Mouse (Mus musculus) cerebellum, adult 2 months (tissue): ENCODE results near the gene 2610028H24Rik. TPM values are rescaled to one million over a fixed set of nuclear protein-coding genes. Genes with fewer than 3 reads are reported as not detected.
A peak's percentile ranks its signal among the peaks of the same experiment; 100 is the strongest.

Experiments
- DNase-seq, 2 experiments: peaks; one replicate each; pipeline ENCODE4 v3.0.0; 2021
- H3K27ac ChIP-seq: fragments of 200-500 bp; 2 replicates; pipeline ENCODE4 v1.5.1; 2012; ENCODE audit warnings: low read length, control low read depth, inconsistent platforms; ENCODE audit not compliant: insufficient read depth
- H3K27me3 ChIP-seq: fragments of 200-500 bp; 2 replicates; pipeline ENCODE4 v1.6.1; 2012; ENCODE audit warnings: inconsistent platforms, mild to moderate bottlenecking, low read length, moderate library complexity; ENCODE audit not compliant: control insufficient read depth, insufficient read depth
- H3K4me1 ChIP-seq: fragments of 200-500 bp; 2 replicates; pipeline ENCODE4 v1.6.1; 2011; ENCODE audit warnings: low read length; ENCODE audit not compliant: control insufficient read depth, insufficient read depth
- H3K4me3 ChIP-seq: fragments of 200-500 bp; replicated peaks from 2 replicates; pipeline ENCODE3; 2011; ENCODE audit warnings: mild to moderate bottlenecking, low read depth, low read length, control low read depth; ENCODE audit not compliant: insufficient read depth
- CTCF ChIP-seq: fragments of 200-500 bp; IDR thresholded peaks from 2 replicates; pipeline ENCODE4 v1.5.1; 2011; ENCODE audit warnings: low read depth, mild to moderate bottlenecking, control low read depth, low read length, moderate library complexity, borderline replicate concordance; ENCODE audit not compliant: insufficient read depth
- POLR2A ChIP-seq: fragments of 200-500 bp; IDR thresholded peaks from 2 replicates; pipeline ENCODE4 v1.6.1; 2011; ENCODE audit warnings: low read length, control low read depth, borderline replicate concordance; ENCODE audit not compliant: insufficient read depth
- WGBS: fragments of 180-500 bp; shearing (Covaris S2); methylation state at CpG from one replicate; pipeline ENCODE4 v1.1.7; 2018; 5-methylcytosine and 5-hydroxymethylcytosine counted together
- polyA plus RNA-seq: library from polyadenylated mRNA; depleted of rRNA; stranded (reverse); fragments of >200 nt; gene quantifications from 2 replicates; pipeline ENCODE4 v1.2.3, GENCODE M21; 2012

Gene 2610028H24Rik
- polyA plus RNA-seq, 1 experiment = not detected

DNA sequence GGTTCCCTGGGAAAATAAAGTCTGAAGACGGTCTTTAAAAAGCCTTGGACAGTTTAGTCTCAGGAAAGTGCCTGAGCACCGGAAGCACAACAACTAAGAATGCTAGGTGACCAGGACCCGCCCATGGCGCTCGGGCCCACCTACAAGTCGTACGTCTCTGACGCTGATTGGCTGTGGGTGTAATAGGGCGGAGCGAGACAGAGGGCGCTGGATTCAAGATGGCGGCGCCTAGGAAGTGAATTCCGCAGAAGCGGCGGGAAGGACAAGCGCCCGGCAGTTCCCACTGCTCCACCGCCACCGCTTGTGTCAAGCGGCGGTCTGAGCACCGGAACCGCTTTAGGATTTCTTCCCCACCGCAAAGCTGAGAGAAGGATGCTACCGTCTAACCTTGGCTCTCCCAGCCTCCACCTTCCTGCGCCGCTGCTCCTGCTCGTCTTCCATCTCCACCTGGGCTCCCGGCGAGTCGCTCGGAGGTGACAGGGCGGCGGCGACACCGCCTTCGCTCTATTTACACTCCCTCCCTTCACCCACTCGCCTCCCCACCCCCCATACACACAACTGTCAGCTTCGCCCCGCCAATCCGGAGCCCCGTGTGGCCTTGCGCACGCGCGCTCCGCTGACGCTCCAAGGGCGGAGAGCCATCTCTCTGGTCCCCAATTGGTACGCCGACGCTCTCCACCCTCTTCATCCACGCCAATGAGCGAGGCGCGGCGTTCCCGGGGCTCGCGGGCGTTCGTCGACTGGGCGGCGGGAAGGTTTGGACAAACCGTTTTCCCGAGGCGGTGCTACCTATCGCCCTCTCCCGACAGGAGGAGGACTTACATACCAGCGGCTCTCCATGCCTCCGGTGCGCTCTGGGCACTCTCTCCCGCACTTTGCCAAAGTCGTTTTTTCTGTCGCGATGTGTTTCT is 6.4 kb upstream of the 2610028H24Rik start, which contains the start of gene Pcnt:
Gene Pcnt (minus strand): TSS at position 609 of the 911 bp plus-strand sequence.
- DNase-seq = peak; percentile 97 to 98
- H3K27ac ChIP-seq = peak within 1 kb of the TSS; percentile 78
- WGBS = under 1% methylated on average over 78 of the region's 78 CpGs
- H3K27me3 ChIP-seq = no peaks in the 10 kb centered on the region
- H3K4me1 ChIP-seq = no peaks in the 10 kb centered on the region
- H3K4me3 ChIP-seq = peak within 1 kb of the TSS; percentile 81
- TF ChIP-seq POLR2A (peak; percentile 13; the same call in 1 of the 2 replicates), CTCF (peak; percentile 62; the same call in 1 of the 2 replicates)

DNA sequence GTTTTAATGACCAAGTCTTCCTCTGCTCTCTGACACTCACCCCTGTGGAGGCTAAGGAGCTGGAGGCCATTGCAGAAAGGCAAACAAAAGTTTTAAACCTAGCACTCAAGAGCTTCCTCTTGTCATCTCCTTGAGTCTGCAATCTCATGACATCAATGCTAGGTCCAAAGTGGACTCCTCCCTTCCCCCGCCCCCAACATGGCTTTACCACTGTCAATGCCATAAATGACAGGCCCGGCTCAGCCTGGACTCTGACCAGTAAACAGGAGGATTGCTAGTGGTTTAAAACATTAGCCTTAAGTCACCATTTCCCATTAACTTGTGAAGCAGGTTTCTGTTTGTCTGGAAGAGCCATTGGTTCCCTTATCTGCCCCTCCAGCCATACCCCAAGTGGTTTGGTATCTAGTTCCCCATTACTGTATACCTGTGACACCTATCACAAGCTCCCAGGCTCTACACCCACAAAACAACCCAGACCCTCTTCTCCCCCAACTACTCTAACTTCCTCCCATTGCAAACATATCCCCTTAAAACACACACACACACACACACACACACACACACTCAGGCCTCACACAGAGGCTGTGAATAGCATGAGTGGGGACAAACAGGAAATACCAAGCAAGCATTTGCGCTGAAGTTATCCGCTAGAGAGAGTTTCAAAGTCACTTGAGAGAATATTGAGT is 2.7 kb upstream of the 2610028H24Rik start:
- no peak overlapping the region for H3K27ac ChIP-seq
- no peak for TF ChIP-seq CTCF
- TF ChIP-seq POLR2A = no peak
- no peaks in the 10 kb centered on the region for H3K27me3 ChIP-seq
- no peak for DNase-seq
- WGBS = 82% methylated on average over 4 of the region's 4 CpGs
- no peak overlapping the region for H3K4me3 ChIP-seq
- H3K4me1 ChIP-seq = no peaks in the 10 kb centered on the region

DNA sequence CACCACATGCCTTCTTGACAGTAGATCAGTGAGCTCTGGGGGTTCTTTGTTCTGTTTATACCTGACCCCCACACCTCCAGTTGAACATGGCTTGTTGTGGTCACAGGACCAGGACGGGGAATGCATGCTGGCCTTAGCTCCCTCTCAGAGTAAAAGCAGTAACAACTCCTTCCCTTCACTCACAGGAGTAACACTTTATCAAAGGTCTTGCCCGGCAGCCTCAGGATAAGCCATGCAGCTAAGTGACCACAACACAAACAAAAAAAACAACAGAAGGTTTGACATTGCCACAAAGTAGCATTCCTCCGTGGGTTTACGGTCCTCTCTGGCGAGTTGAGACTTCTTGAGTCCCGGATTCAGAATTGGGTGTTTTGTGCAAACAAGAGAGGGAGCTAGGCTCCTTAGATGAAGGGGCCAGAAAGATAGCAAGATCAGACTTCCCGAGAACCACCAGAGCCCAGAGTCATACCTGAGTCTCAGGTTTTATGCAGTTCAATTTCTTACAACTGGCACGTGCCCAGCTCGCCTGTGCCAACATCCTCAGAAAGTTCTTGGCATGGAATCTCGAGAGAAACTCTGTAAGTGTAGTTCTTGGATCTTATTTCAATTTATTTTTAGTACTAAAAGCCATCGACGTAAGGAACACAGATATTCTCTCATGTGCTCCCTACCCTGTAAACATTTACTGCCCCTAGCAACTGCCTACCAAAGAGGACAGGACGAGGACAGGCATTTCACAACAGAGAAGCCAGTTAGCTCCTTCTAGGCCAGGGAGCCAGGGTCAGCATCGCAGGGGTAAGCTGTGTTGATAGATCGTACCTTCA is 1.3 kb upstream of the 2610028H24Rik start:
- 74% methylated on average over 15 of the region's 15 CpGs for WGBS
- no peak for DNase-seq
- no peaks in the 10 kb centered on the region for H3K27me3 ChIP-seq
- no peak overlapping the region for H3K27ac ChIP-seq
- H3K4me1 ChIP-seq = no peaks in the 10 kb centered on the region
- TF ChIP-seq CTCF (no peak), POLR2A (no peak)
- no peak overlapping the region for H3K4me3 ChIP-seq

DNA sequence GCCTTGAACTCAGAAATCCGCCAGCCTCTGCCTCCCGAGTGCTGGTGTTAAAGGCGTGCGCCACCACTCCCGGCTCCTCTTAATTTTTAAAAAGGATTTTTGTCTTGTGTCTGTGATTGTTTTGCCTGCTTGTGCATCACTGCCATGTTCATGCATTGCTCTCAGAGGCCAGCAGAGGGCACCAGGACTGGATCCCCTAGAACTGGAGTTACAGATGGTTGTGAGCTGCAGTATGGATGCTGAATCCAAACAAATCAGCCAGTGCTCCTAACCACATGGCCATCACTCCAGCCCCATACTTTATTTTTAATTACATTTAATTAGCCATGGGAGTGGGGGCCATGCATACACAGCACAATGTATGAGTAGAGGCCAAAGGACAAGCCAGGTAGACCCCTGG is 6.4 kb downstream of the 2610028H24Rik start:
- peak; percentile 29 to 41 for DNase-seq
- Histone ChIP-seq H3K27ac (no peak overlapping the region), H3K4me1 (no peaks in the 10 kb centered on the region), H3K4me3 (no peak overlapping the region), H3K27me3 (no peaks in the 10 kb centered on the region)
- whole genome bisulfite sequencing = 53% methylated on average over 5 of the region's 5 CpGs
- TF ChIP-seq POLR2A (no peak), CTCF (peak; percentile 71)

DNA sequence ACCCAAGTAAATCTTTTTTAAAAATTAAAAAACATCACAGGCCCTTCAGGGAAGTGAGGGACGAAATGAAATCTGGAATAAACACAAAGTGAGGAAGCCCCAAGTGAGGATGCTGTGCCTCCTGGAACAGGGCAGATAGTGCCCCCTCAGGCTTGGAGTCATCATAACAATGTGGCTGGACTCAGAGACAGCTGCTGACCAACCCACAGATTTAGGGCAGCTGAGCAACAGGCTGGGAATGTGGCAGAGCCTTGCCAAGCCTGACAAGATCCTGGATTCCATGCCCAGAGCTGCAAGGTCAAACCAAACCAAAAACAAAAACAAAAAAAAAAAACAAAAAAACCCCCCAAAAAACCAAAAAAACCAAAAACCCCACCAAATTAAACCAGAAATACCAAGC is 12.4 kb downstream of the 2610028H24Rik start:
- no peaks in the 10 kb centered on the region for H3K27me3 ChIP-seq
- TF ChIP-seq POLR2A (no peak), CTCF (no peak)
- no peak for DNase-seq
- H3K4me3 ChIP-seq = no peak overlapping the region
- H3K4me1 ChIP-seq = no peaks in the 10 kb centered on the region
- H3K27ac ChIP-seq = no peak overlapping the region
- WGBS = 91% methylated on average over 1 of the region's 1 CpGs

DNA sequence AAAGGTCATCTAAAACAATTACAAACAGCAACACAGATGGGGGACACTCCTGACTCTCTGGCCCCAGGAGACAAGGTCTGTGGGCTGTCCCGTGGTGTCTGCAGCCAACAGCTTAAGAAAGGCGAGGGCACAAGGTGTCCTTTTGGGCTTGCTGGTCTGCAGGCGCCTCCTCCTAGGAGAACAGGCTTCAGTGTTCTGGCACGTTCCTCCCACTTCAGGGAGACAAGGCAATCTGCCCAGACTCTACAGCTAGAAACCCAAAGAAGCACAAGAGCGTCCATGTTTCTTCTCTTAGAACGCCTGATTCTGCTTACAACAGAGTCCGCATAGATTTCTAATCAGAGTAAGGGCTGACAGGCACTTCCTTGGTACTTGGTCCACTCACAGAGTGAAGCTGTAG is 13.4 kb downstream of the 2610028H24Rik start:
- Histone ChIP-seq H3K27me3 (no peaks in the 10 kb centered on the region), H3K4me1 (no peaks in the 10 kb centered on the region), H3K4me3 (no peak overlapping the region), H3K27ac (no peak overlapping the region)
- no peak for DNase-seq
- WGBS = 90% methylated on average over 7 of the region's 7 CpGs
- no peak for TF ChIP-seq POLR2A
- no peak for TF ChIP-seq CTCF

DNA sequence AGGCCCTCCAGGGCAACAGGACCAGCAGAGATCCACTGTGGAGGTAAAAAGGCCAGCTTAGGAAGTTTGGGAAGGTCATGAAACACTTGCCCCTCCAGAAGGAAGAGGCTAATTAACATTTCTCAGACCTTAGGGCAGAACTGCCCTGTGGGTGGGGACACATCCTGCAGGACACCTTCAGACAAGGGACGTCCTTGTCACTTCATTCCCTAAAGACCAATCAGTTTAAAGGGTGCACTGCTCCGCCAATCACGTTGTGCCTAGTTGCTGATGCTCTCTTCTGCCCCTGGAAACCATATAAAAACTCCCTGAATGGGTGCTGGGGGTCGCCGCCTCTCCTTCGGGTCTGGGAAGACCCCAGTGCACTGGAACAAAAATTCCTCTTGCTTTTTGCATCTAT is 13.8 kb downstream of the 2610028H24Rik start:
- WGBS = 90% methylated on average over 6 of the region's 6 CpGs
- TF ChIP-seq POLR2A (no peak), CTCF (no peak)
- no peaks in the 10 kb centered on the region for H3K27me3 ChIP-seq
- no peak overlapping the region for H3K27ac ChIP-seq
- DNase-seq = no peak
- no peak overlapping the region for H3K4me3 ChIP-seq
- no peaks in the 10 kb centered on the region for H3K4me1 ChIP-seq
